Mouse (Mus musculus) cerebral cortex, adult 2 months (tissue): ENCODE measurements around the gene Bcat2.

Source experiments
- WGBS: fragments of 180-500 bp; shearing (Covaris S2); methylation state at CpG from one replicate; pipeline ENCODE4 v1.1.7; 2018; 5-methylcytosine and 5-hydroxymethylcytosine counted together

Bcat2 gene

GRCm38 (mm10) chr7:45626571-45627076 lies 56.7 kb downstream of the Bcat2 start:
- WGBS = 86% methylated on average over 7 of the region's 7 CpGs

- WGBS = 85% methylated on average over 9 of the region's 9 CpGs
Observed at GRCm38 (mm10) chr7:45627261-45627660, 57.3 kb downstream of the Bcat2 start, which contains the start of gene Rasip1. Rasip1 (plus strand) TSS chr7:45627488.

GRCm38 (mm10) chr7:45628364-45629294 lies 58.7 kb downstream of the Bcat2 start:
- WGBS = 1% methylated on average over 105 of the region's 105 CpGs

GRCm38 (mm10) chr7:45630064-45630907 lies 60.3 kb downstream of the Bcat2 start:
- WGBS = 80% methylated on average over 23 of the region's 23 CpGs

GRCm38 (mm10) chr7:45632499-45632898 lies 62.5 kb downstream of the Bcat2 start:
- WGBS = 38% methylated on average over 35 of the region's 35 CpGs

- 85% methylated on average over 11 of the region's 11 CpGs for WGBS
Observed at GRCm38 (mm10) chr7:45634946-45635681, 65.2 kb downstream of the Bcat2 start.

- 61% methylated on average over 15 of the region's 15 CpGs for WGBS
Observed at GRCm38 (mm10) chr7:45635711-45636688, 66.0 kb downstream of the Bcat2 start.

GRCm38 (mm10) chr7:45637710-45638109 lies 67.8 kb downstream of the Bcat2 start:
- 91% methylated on average over 6 of the region's 6 CpGs for WGBS

GRCm38 (mm10) chr7:45638623-45639401 lies 68.9 kb downstream of the Bcat2 start:
- WGBS = 25% methylated on average over 29 of the region's 29 CpGs
